Mouse (Mus musculus): Measurements from ENCODE around the gene Gm48551. TPM values are rescaled to one million over a fixed set of nuclear protein-coding genes. Genes with fewer than 3 reads are reported as not detected.
A peak's percentile ranks its signal among the peaks of the same experiment; 100 is the strongest.

Gm48551 gene
- total RNA-seq, 2 experiments from 2014 or later, result 0.70 to 1.5 TPM

DNA sequence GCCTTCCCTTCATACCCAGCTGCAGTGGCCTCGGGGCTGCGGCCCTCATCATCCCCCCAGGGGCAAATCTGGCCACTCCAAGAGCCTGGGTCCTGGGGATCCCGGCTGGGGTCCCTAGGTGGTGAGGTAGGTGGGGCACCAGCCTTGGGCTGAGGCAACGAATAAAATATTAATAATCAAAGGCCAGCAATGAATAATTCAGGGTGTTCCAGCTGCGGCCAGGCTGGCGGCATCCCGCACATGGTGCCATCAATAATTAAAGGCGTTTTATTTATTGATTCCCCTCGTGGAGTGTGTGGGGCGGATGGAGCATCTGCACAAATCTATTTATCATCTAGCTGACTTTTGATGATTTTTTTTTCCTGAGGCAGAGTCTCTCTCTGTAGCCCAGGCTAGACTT lies 19.2 kb downstream of the Gm48551 start:
- no peak for DNase-seq (ENCODE audit: low spot score in 2 of 2)

DNA sequence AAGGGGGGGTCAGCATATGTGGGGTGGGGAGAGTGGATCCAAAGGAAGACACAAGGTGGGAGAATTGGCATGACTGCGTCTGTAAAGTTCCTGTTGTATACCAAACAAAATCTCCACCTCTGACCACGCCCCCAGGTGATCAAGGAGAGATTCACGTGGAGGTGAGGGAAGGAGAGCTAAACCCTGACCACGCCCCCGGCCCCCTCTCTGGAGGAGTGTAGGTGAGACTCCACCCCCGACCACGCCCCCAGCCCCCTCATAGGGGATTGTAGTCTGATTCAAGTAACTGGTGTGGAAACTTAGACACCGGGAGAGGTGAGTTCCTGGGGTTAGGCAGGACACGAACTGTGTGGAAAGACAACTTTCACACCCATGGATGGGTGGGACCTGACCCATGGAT lies 19.8 kb downstream of the Gm48551 start:
- no peak for DNase-seq (ENCODE audit: low spot score in 2 of 2)

DNA sequence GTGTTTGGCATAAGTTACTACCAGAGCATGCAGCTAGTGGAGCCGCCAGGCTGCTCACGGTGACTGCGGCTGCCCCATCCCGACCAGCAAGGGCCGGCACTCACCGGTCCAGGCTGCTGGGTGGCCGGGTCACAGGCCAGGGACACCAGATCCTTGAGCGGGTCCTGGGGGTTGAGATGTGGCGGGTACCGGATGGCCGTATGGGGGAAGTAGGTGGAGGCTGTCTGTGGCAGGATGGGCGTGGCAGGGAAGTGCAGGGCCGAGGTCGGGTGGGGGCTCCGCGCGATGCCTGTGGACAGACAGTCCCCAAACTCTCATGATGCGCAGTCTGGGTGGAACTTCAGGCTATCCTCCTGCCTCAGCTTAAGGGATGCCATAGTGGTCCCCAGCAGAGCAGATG lies 20.5 kb downstream of the Gm48551 start:
- no peak for DNase-seq (ENCODE audit: low spot score in 2 of 2)

DNA sequence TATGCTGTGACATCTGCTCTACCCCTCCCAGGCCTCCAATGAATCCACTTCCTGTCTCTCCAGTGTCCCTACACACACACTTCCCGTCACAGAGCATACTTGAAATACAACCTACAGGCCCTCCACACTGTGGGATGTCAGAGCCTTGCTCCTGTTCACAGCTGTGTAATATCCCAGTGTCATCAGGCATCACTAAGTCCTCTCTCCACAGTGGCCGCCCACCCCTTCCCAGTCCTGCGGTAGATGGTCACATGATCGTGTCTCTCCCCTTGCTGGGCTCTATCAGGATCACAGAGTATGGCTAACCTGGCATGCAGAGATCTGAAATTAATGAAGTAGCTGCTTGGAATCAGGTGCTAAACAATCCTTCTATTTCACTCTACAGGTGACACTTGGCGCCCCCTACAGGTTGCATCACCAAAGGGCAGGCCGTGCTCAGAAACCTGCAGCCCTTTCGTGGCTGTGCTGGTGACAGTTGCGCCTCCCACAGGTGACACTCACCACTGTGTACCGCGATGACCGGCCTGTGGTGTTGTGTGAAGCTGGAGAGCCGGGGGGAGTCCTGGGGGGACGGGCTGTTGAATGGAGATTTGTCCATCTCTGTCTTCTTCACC lies 21.4 kb downstream of the Gm48551 start:
- DNase-seq (ENCODE audit: low spot score in 2 of 2), result no peak

DNA sequence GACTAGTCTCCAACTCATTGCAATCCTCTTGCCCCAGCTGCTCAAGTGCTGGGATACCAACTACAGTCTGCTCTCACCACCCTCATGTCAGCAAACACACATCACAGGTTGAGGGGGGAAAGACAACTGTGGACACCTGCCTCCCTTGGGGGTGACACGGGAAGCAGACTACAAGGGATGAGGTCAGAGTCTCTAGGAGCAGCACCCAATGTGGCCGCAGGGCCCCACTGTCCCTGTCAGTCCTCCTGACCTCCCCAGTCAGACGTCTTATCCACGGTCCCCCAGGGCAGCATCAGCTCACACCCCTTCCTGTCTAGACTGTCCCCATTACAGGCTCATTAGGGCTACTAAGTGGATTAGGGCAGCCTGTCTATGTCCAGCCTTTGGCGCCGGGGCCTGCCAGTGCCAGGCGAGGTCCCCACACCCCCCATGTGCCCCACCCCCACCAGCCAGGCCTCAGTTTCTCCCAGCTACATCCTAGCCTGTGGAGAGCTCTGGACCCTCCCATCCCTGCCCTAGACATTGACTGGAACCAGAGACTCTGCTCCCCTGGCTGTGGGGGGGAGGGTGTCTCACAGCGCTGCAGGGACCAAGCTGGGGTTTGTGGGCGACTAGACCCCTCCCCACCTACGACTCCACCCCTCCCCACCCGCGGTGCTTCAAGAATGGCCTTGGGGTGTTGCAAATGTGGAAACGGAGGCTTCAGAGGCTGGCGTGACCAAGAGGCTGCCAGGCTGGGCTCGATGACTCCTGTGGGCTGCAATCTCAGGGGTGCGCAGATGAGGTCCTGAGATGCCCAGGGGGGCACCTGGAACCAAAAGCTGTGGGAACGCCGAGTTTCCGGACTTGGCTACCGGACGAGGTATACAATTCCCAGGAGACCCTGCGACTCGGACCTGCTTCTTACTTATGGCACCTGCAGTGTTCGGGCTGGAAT lies 22.5 kb downstream of the Gm48551 start:
- no peak for DNase-seq (ENCODE audit: low spot score in 2 of 2)

DNA sequence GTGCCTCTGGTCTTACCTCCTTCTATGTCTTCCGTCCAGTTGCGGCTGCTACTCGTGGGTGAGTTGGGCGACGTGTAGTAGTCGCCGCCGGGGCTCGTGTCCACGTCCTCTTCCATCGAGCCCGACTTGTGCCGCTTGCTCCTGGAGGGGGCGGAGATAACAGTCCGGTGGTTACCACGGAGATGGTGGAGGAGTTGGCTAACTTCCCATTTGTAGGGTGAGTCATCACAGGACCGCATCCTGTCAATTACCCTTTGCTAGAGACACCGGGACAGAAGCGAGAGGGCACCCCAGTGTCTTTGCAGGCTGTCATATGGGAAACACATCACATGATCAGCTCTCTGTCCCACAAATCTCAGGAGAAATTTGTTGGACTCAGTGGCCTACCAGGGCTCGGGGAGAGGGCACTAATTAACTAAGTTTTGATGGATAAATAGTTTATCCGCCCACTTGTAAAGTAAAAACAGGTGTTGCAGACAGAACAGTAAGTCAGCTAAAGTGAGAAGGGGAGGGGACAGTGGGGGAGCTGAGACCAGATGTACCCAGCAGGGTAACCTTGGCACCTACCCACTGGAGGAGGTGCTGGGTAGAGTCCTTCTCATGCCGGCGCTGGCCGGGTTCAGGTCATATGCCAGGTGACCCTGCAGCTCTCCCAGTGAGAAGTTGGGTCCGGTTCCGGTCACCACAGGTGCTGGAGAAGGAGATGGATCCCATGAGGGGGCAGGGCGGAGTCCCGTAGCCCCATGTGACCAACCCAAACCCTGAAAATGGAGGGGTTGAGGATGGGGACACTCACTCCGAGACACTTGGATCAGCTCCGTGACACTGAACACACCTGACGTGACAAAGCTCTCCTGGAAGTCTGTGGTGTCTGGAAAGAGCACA lies 23.5 kb downstream of the Gm48551 start:
- peak in 1 of 2 experiments; percentile 70 for DNase-seq (ENCODE audit: low spot score in 2 of 2)

DNA sequence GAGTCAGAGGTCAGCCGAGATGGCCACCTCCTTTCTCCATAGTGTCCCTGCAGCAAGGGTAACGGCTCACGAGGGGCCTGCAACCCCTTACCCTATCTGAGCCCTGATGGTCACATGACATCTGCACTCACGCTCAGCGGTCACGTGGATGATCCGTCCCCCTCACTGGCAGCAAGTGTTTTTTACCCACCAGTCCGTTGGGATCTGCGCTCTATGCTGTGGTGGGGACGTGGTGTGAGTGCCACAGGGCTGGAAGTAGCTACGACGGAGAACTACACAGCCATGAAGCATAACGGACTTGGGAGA lies 24.1 kb downstream of the Gm48551 start:
- DNase-seq (ENCODE audit: low spot score in 2 of 2), result no peak

DNA sequence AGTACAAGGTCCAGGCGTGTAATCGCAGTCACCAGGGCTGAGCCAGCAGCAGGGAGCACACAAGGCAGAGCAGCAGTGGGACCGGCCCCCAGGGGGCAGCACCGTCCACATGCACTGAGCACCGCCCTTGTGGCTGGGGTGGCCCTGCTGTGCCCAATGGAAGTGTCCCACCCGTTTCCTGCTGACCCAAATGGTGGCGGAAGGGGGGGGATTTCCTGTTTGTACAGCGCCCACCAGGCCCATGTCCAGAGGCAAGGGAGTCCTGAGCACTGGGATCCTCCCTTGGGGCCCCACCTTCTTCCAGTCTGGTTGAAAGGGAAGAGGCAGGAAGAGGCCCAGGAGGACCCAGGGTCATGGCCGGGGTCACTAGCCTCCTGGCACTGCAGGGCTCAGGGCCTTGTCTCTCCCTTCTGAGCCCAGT lies 24.6 kb downstream of the Gm48551 start:
- peak in 1 of 2 experiments; percentile 84 for DNase-seq (ENCODE audit: low spot score in 2 of 2)

DNA sequence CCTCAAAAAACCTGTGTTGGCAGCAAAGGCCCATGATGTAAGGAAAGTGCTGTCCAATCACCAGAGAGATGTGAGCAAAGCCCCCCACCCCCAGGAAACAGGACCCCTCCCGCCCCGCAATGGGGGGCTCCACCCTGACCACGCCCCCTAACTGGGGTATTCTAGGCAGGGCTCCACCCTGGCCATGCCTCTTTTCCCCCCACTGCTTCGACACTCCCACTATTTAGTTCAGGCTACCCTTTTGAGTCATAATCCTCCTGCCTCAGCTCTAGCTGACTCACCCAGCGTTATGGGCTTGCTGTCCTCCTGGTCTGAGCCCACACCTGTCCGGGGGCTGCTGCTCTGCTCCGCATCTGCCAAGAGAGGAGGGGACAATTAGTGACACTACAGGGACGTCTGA lies 25.1 kb downstream of the Gm48551 start:
- no peak for DNase-seq (ENCODE audit: low spot score in 2 of 2)

DNA sequence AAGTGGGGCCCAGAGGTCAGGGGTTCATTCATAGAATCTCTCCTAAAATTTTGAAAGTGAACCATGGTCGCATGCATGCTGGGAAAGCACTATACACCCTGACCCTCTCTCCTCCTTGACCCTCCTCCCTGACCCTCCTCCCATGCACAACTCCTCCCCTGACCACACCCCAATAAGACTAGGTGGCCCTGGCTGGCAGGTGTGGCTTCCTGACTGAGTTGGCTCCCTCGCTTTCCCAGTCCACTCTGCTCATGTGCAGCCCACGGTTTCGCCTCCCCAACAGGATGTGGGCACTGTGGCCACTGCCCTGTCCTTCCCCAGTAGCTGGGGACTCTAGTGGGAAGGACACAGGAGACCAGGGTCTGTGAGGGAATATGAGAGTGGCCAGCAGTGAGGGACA lies 26.1 kb downstream of the Gm48551 start:
- no peak for DNase-seq (ENCODE audit: low spot score in 2 of 2)

DNA sequence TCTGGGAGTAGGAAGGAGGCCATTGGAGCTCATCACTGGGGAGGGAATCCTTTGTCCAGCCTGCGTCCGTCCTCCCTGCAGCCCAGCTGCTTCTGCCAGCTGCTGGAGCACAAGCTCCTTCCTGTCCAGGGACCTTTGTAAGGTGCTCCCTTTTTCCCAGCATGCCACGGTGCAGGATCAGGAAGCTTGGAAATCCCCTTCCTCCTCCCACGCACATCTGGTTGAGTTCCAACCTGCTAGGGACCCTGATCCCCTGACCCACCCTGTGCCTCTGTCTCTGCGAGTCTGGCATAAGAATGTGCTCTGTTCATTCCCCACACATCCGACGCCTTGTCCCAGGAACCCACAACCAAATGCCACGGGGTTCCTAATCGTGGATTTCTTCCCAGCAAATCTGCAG lies 26.7 kb downstream of the Gm48551 start:
- DNase-seq (ENCODE audit: low spot score in 2 of 2), result no peak

DNA sequence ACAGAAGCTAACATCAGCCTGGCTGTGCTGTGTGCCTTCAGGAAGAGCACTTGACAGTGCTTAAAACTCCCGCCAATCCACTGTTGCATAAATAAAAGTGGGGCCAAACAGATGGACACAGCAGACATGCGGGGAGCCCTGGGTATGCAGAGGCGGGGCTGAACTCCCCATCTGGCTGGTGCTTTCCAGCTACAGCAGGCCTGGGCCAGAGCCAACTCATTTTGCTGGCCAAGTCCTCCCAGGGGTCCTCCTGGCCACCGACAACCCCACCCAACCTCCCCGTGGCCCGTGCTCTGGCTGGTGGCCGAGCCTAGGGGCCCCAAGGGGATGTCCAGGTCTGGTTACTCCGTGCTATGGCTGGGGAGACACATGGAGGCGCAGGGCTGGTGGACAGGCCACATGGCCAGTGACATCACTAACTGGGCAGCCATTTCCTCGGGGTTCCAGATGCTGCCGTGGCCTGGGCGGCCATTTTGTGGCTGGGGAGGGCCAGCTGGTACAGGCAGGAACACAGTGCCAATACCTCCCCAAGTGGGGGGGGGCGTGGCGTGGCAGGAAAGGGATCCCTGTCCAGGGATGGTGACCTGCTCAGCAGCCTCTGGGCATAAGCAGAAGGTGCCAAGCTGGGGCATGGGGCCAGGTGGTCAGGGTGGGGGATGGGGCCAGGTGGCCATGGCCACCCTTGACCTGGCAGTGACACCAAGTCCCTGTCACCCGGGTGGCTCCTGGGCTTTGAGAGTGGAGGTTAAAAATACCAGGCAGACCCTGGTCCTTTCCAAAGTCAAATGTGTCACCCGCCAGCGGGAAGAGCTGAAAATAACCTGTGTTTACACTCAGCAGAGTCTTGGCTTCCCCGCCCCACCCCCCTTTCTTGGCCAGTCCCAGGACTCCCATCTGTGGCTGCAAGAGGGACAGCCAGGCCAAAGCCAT lies 27.5 kb downstream of the Gm48551 start:
- DNase-seq (ENCODE audit: low spot score in 2 of 2), result peak; percentile 87 to 93

DNA sequence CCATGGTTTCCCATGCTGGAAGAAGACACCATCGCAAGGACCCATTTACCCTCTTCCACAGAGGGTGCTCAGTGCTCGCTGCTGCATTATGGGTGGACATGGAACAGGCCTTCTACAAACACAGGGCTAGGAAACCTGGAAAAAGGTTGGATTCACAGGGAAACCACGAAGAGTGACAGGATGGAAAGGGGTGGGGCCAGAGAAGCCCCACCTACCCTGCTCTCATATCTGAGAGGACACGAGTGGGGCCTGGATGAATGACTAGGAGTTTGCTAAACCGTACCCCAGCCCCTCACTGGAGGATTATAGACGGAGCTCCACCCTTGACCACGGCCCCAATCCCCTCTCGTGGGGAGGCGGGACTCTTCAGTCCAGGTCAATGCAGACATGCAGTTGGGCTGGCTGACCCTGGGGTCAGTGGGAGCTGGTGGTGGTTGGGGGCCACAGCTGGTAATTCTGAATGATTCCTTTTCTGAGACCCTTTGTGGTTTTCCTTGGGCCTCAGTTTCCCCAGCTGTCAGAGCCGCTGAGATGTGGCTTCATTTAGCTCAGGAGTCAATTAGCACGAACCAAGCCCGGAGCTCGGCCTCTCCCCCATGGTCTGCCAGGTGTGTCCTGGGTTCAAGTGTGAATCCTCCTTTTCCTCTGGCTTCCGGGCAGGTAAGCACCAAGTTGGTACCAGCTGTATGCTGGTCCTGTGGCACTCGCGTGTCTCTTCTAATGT lies 28.5 kb downstream of the Gm48551 start:
- DNase-seq (ENCODE audit: low spot score in 2 of 2), result no peak

DNA sequence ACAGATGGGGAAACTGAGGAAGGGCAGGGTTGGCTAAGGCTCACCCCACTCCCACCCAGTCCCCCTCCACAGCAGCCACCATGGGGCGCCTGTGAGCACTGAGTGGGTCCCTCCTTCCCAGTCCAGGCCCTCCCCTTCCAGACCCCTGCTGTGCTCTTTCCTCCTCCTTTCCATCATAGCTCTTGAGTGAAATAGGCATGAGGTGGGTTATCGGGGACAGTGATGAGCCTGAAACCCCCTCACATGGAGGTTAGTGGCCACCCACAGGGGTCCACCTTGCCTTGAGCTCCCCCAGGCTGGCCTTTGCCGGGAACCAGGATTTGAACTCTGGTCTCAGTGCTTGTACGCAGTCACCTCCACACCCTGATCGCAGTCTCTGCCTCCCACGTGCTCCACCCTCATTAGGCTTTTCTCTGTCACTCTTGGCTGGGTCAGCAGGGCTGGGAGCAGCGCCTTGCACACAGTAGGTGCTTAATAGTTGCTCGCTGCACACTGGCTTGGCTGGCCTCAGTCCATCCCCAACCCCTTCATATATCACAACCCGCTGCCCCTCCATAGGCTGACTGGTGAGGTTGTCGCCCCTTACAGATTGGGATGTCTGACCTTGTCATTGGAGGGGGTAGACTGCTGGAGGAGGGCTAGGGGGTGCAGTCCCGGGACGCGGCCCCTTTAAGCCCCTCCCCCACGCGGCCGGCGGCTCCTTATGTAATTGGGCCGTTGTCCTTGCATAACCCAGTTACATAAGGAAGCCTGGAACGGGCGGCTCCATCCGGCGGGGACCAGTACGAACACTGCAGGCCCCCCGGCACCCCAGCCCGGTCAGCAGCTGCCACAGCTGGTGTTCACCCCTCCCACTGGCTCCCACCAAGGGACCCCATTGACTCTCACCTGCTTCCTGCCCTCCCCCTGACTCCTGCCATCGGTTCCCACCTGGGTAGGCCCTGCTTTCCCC lies 29.3 kb downstream of the Gm48551 start:
- DNase-seq (ENCODE audit: low spot score in 2 of 2), result peak; percentile 80 to 89

DNA sequence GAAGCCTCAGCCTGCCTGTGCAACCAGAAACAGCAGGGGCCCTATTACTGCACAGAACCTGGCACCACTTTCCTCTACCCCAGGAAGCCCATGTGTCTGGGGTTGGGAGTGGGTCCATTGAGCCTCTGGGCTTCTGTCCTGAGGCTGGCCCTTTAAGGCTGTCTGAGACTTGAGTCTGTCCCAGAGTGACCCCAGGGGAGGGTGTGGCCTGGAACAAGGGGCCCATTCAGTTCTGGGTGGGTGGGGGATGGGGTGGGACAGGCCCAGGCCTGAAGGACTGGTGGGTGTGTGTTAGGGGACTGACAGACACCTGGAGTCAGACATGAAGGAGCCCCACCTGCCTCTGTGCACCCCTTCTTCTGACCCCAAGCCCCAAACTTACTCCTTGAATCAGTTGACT lies 30.4 kb downstream of the Gm48551 start:
- DNase-seq (ENCODE audit: low spot score in 2 of 2), result no peak

DNA sequence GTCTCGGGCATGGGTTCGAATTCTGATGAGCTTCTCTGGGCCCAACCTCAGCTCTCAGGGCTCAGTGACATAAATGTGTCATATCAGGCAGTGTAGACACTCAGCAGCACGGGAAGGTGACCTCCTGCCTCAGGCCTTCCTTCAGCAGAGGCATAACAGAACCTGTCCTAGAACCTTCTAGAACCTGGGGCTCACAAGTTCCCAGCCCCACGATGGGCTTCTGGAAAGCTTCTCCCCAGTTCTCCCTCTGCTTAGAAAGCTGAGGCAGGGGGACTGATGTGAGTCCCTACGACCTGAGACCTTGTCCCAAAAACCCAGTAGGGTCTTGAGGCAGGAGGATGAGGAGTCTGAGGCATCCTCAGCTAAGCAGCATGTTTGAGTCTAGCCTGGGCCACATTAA lies 30.9 kb downstream of the Gm48551 start:
- no peak for DNase-seq (ENCODE audit: low spot score in 2 of 2)

DNA sequence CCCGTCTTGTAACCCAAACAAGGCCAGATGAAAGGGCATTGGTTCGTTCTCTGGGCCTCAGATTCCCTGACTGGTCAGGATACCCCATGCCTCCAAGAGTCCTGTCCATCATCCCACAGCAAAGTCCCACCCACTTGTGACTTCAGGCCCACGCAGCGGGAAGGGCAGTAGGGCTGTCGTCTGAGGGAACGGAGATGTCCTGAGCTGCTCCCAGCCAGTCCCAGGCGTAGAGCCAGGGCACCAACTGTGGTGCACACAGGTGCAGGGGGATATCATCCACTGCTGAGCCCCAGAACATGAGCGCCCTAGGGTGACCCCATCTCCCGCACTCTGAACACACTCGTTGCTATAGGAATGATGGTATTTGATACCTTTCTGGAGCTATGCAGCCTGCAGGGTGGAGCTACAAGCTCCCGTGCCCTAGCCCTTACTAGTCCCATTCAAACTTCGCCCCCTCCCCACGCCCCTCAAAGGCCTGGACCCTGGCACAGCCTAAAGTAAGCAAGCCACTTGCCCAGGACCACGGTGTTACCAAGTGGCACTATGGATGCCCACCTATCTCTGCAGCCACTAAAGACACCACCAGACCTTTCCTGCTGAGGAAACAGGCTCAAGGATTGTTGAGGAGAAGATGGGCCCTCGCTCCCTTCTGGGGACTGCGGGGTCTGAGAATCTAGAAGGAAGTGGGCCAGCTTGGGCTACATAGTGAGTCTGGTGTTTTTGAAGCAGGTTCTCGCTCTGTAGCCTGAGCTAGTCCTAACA lies 31.5 kb downstream of the Gm48551 start:
- DNase-seq (ENCODE audit: low spot score in 2 of 2), result no peak

DNA sequence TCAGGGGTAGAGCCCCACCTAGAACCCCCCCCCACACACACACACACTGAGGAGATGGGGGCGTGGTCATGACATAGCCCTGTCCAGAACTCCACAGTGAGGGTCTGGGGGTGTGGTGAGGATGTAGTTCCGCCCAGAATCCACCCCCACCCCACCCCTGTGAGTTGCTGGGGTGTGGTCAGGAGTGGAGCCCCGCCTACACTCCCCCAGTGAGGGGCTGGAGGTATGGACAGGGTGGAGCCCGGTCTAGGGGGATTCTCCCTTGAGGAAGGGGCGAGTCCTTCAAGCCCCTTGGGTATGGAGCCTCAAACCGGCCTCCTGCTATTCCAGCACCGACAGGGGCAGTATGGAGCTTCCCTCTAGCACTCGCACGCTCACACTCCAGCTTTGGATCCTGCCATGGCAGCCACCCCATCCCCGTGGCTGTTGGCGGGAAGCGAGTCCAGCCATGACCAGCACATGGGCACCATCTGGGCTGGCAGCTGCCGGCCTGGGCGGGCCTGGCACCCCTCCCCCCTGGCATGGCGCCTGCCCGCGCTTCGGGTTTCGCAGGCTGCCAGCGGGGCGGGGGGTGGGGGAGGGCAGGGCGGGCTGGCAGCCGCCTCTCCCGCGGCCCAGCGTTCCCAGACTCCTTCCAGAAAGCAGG lies 32.4 kb downstream of the Gm48551 start:
- peak; percentile 86 to 90 for DNase-seq (ENCODE audit: low spot score in 2 of 2)
